Mouse (Mus musculus): ENCODE data around the gene Polm.

DNA sequence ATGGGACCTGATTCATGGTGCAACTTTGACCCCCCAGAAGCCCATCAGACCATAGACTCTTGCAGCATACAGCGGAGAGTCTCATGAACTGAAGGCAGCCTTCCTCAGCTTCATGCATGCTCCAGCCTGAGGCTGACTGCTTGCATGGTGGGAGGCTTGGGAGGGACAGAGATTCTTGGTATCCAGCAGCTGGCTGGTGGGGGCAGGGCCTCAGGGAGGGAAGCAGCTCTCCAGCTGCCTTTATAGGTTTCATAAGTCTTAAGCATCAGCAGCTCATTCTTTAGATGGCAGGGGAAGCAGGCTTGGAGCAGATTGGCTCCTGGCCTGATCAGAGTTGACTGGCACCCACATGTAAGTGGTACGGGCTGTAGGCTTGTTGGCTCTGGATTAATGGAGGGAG, 29.4 kb upstream of the Polm start:
- TF ChIP-seq CTCF (IDR thresholded peaks at IDR 0.05; ENCODE audit: insufficient read depth, low read length) (no peak), POLR2A (IDR thresholded peaks at IDR 0.05; ENCODE audit: borderline replicate concordance, extremely low read depth, low read depth, low read length) (no peak)

All from lung, adult 2 months (tissue).